Mouse (Mus musculus) testis, adult 2 months (tissue): ENCODE data around the gene Cln6.

Source experiments
- CTCF ChIP-seq: fragments of 200-500 bp; IDR thresholded peaks from 2 replicates; pipeline ENCODE4 v1.5.1; 2012; ENCODE audit warnings: low read depth, mild to moderate bottlenecking, inconsistent platforms, low read length, moderate library complexity; ENCODE audit not compliant: control insufficient read depth, insufficient read depth, insufficient replicate concordance
- POLR2A ChIP-seq: fragments of 200-500 bp; IDR thresholded peaks from 2 replicates; pipeline ENCODE4 v1.6.1; 2012; ENCODE audit warnings: low read depth, mild to moderate bottlenecking, inconsistent platforms, low read length, moderate library complexity; ENCODE audit not compliant: control insufficient read depth

DNA sequence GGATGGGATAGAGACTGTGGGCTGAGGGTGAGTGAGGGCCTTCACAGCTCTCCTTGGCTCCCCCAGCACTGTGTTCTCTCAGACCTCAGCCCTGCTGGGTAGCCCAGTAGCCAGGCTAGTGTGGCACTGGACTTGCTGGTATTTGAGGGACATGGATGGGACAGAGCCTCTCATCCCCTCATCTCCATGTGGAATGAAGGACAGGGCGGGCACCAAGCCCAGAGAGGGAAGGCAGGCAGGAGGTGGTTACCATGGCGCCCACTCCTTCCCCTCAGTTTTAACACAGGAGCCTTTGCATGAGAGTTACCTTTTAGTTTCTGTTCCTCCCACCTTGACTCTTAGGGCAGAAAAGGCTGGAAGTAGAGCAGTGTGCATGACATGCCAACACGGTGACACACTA is 10.1 kb downstream of the Cln6 start:
- TF ChIP-seq POLR2A (no peak), CTCF (no peak)
